Mouse (Mus musculus) MEL (cell line): ENCODE data around the gene Otop1. TPM values are rescaled to one million over a fixed set of nuclear protein-coding genes. Genes with fewer than 3 reads are reported as not detected.
A peak's percentile ranks its signal among the peaks of the same experiment; 100 is the strongest.

ENCODE experiments used
- DNase-seq: peaks from one replicate; pipeline ENCODE4 v3.0.0; 2011; ENCODE audit warnings: low read depth, low spot score
- H3K27ac ChIP-seq: 2 replicates; pipeline ENCODE4 v1.5.1; 2012; ENCODE audit warnings: low read depth, mild to moderate bottlenecking, control low read depth, low read length, moderate library complexity; ENCODE audit not compliant: control insufficient read depth
- H3K27me3 ChIP-seq, 2 experiments: fragments of 150-350 bp in 1 of 2; sonication (generic) in 1 of 2; 2 replicates each; pipeline ENCODE4 v1.6.1; 2012; ENCODE audit warnings: low read length in 2 of 2, mild to moderate bottlenecking in 2 of 2, improper control_type of control experiment in 1 of 2, moderate library complexity in 1 of 2; ENCODE audit not compliant: insufficient read depth in 2 of 2, control insufficient read depth in 1 of 2
- H3K36me3 ChIP-seq, 2 experiments: 2 replicates each; pipeline ENCODE4 v1.6.1; 2012 to 2014; ENCODE audit warnings: low read length in 2 of 2, improper control_type of control experiment in 1 of 2, inconsistent platforms in 1 of 2, mild to moderate bottlenecking in 1 of 2; ENCODE audit not compliant: insufficient read depth in 2 of 2, control insufficient read depth in 1 of 2
- H3K4me1 ChIP-seq, 2 experiments: fragments of 150-350 bp in 1 of 2; sonication (generic) in 1 of 2; 2 replicates each; pipeline ENCODE4 v1.6.1; 2012; ENCODE audit warnings: low read length in 2 of 2, improper control_type of control experiment in 1 of 2, mild to moderate bottlenecking in 1 of 2; ENCODE audit not compliant: insufficient read depth in 2 of 2, control insufficient read depth in 1 of 2
- H3K4me3 ChIP-seq, 2 experiments: fragments of 150-350 bp in 1 of 2; sonication (generic) in 1 of 2; 2 replicates each; pipeline ENCODE4 v1.5.1; 2012; ENCODE audit warnings: low read depth in 2 of 2, low read length in 2 of 2, mild to moderate bottlenecking in 2 of 2, moderate library complexity in 2 of 2, control low read depth in 1 of 2, improper control_type of control experiment in 1 of 2; ENCODE audit not compliant: control insufficient read depth in 1 of 2, insufficient read depth in 1 of 2
- H3K79me2 ChIP-seq: 2 replicates; pipeline ENCODE4 v1.6.1; 2012; ENCODE audit warnings: mild to moderate bottlenecking, low read length, moderate library complexity; ENCODE audit not compliant: control insufficient read depth, poor library complexity, insufficient read depth
- H3K9ac ChIP-seq: 2 replicates; pipeline ENCODE4 v1.6.1; 2012; ENCODE audit warnings: low read depth, mild to moderate bottlenecking, control low read depth, low read length, moderate library complexity; ENCODE audit not compliant: control insufficient read depth, poor library complexity, severe bottlenecking
- H3K9me3 ChIP-seq: fragments of 150-350 bp; sonication (generic); replicated peaks from 2 replicates; pipeline ENCODE4 v1.6.1; 2012; ENCODE audit warnings: mild to moderate bottlenecking, low read length, improper control_type of control experiment, moderate library complexity; ENCODE audit not compliant: insufficient read depth
- BHLHE40 ChIP-seq: IDR thresholded peaks from 2 replicates; pipeline ENCODE4 v1.6.1; 2012; ENCODE audit warnings: low read depth, mild to moderate bottlenecking, inconsistent platforms, low read length, improper control_type of control experiment, borderline replicate concordance
- CHD1 ChIP-seq: IDR thresholded peaks from 2 replicates; pipeline ENCODE4 v1.6.1; 2012; ENCODE audit warnings: low read depth, mild to moderate bottlenecking, inconsistent platforms, low read length, improper control_type of control experiment
- CTCF ChIP-seq, 3 experiments: IDR thresholded peaks in 2 of 3; conservative IDR thresholded peaks in 1 of 3; 2 replicates each; pipeline ENCODE4 v1.5.1; 2011 to 2012; ENCODE audit warnings: low read length in 3 of 3, low read depth in 2 of 3, mild to moderate bottlenecking in 2 of 3, improper control_type of control experiment in 1 of 3, inconsistent platforms in 1 of 3, mixed read lengths in 1 of 3, moderate library complexity in 1 of 3; ENCODE audit not compliant: control insufficient read depth in 1 of 3, insufficient read depth in 1 of 3, poor library complexity in 1 of 3, severe bottlenecking in 1 of 3
- EP300 ChIP-seq, 2 experiments: IDR thresholded peaks; 2 replicates each; pipeline ENCODE4 v1.6.1; 2011; ENCODE audit warnings: improper control_type of control experiment in 2 of 2, low read length in 2 of 2, low read depth in 1 of 2, mild to moderate bottlenecking in 1 of 2
- GATA1 ChIP-seq: IDR thresholded peaks from 2 replicates; pipeline ENCODE4 v1.6.1; 2011; ENCODE audit warnings: low read depth, low read length, improper control_type of control experiment
- HCFC1 ChIP-seq: IDR thresholded peaks from 2 replicates; pipeline ENCODE4 v1.6.1; 2012; ENCODE audit warnings: low read depth, mild to moderate bottlenecking, inconsistent platforms, low read length, improper control_type of control experiment, moderate library complexity
- MEF2A ChIP-seq: IDR thresholded peaks from 2 replicates; pipeline ENCODE4 v1.6.1; 2014; ENCODE audit warnings: low read depth, mild to moderate bottlenecking, inconsistent platforms, low read length, improper control_type of control experiment; ENCODE audit not compliant: poor library complexity, insufficient replicate concordance, severe bottlenecking; ENCODE audit errors: extremely low read depth
- MYB ChIP-seq: IDR thresholded peaks from 2 replicates; pipeline ENCODE4 v1.6.1; 2011; ENCODE audit warnings: mild to moderate bottlenecking, low read depth, low read length, improper control_type of control experiment
- MYC ChIP-seq: IDR thresholded peaks from 2 replicates; pipeline ENCODE4 v1.6.1; 2011; ENCODE audit warnings: low read depth, mild to moderate bottlenecking, low read length, improper control_type of control experiment, moderate library complexity
- NRF1 ChIP-seq: IDR thresholded peaks from 2 replicates; pipeline ENCODE4 v1.6.1; 2014; ENCODE audit warnings: low read depth, mild to moderate bottlenecking, inconsistent platforms, low read length, improper control_type of control experiment, moderate library complexity; ENCODE audit not compliant: poor library complexity, insufficient read depth, severe bottlenecking
- POLR2A ChIP-seq, 2 experiments: IDR thresholded peaks; 2 replicates each; pipeline ENCODE4 v1.6.1; 2011 to 2012; ENCODE audit warnings: low read length in 2 of 2, mild to moderate bottlenecking in 2 of 2, control low read depth in 1 of 2, improper control_type of control experiment in 1 of 2, low read depth in 1 of 2, moderate library complexity in 1 of 2; ENCODE audit not compliant: control insufficient read depth in 1 of 2, insufficient read depth in 1 of 2, poor library complexity in 1 of 2
- POLR2AphosphoS5 ChIP-seq: IDR thresholded peaks from 2 replicates; pipeline ENCODE4 v1.6.1; 2012; ENCODE audit warnings: low read depth, borderline replicate concordance, mild to moderate bottlenecking, inconsistent platforms, low read length, moderate library complexity, mixed read lengths
- RAD21 ChIP-seq: IDR thresholded peaks from 2 replicates; pipeline ENCODE4 v1.6.1; 2011; ENCODE audit warnings: mild to moderate bottlenecking, low read depth, low read length, improper control_type of control experiment
- TCF12 ChIP-seq: IDR thresholded peaks from 2 replicates; pipeline ENCODE4 v1.6.1; 2014; ENCODE audit warnings: low read depth, mild to moderate bottlenecking, inconsistent platforms, low read length, improper control_type of control experiment, moderate library complexity
- UBTF ChIP-seq: IDR thresholded peaks from 2 replicates; pipeline ENCODE4 v1.6.1; 2012; ENCODE audit warnings: low read depth, mild to moderate bottlenecking, inconsistent platforms, low read length, improper control_type of control experiment, moderate library complexity, borderline replicate concordance; ENCODE audit not compliant: insufficient read depth
- USF2 ChIP-seq, 2 experiments: IDR thresholded peaks; 2 replicates each; pipeline ENCODE4 v1.6.1; 2011 to 2012; ENCODE audit warnings: improper control_type of control experiment in 2 of 2, low read length in 2 of 2, borderline replicate concordance in 1 of 2, inconsistent platforms in 1 of 2, low read depth in 1 of 2, mild to moderate bottlenecking in 1 of 2; ENCODE audit not compliant: insufficient read depth in 1 of 2
- ZKSCAN1 ChIP-seq: IDR thresholded peaks from 2 replicates; pipeline ENCODE4 v1.6.1; 2012; ENCODE audit warnings: low read depth, mild to moderate bottlenecking, inconsistent platforms, low read length, improper control_type of control experiment, moderate library complexity
- ZNF384 ChIP-seq: IDR thresholded peaks from 2 replicates; pipeline ENCODE4 v1.6.1; 2012; ENCODE audit warnings: low read depth, mild to moderate bottlenecking, inconsistent platforms, low read length, improper control_type of control experiment
- polyA plus RNA-seq, 2 experiments: library from polyadenylated mRNA; stranded (reverse) in 1 of 2; unstranded in 1 of 2; fragments of >175 nt in 1 of 2; fragments of >200 nt in 1 of 2; gene quantifications; 2 replicates each; pipeline versions ENCODE4 v1.2.1 to v1.2.4; 2012; ENCODE audit warnings: low replicate concordance in 2 of 2, low read depth in 1 of 2; ENCODE audit not compliant: insufficient read length in 2 of 2, insufficient read depth in 1 of 2, missing spikeins in 1 of 2
- total RNA-seq: library from RNA; depleted of rRNA; stranded (reverse); fragments of 300-350 nt; gene quantifications from 2 replicates; pipeline ENCODE4 v1.2.3, GENCODE M21; 2012

The Otop1 gene
- total and polyA plus RNA-seq, 3 experiments: 0.08 TPM; not detected in 2

DNA sequence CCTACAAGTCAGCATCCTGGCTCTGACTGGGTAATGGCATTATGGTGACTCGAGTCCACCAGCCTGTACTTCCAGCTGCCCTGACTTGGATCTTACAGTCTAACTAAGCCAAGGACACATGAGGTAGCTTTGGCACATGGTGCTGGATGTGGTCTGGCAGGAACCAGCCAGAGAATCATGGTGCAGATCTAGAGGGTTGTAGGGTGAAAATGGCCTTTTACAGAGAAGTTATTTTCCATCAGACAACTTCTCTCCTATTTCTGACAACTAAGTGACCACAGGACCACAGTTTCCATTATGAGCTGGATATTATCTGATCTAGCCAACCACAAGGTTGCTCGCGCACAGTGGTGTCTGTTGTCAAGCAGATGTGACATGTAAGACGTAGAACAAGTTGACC, 1.9 kb upstream of the Otop1 start:
- 0 out of 4 replicates have a peak, but pooled peaks cover 0 to 2% of the 10 kb centered on the region in 2 experiments for H3K4me1 ChIP-seq
- no peaks in the 10 kb centered on the region for H3K27me3 ChIP-seq
- peak; percentile 33 for DNase-seq
- no peak overlapping the region for H3K27ac ChIP-seq
- no peaks in the 10 kb centered on the region for H3K9me3 ChIP-seq
- H3K36me3 ChIP-seq: no peaks in the 10 kb centered on the region
- H3K9ac ChIP-seq: no peak overlapping the region
- no peaks in the 10 kb centered on the region for H3K79me2 ChIP-seq
- 0 out of 2 replicates have a peak, but pooled peaks have one; percentile 5 for TF ChIP-seq GATA1
- no peak for TF ChIP-seq CTCF (IDR thresholded peaks at IDR 0.05 in 2 of 3, conservative IDR thresholded peaks at IDR 0.05 in 1 of 3; ENCODE audit: control insufficient read depth in 1 of 3, insufficient read depth in 1 of 3, low read depth in 2 of 3, low read length in 3 of 3, poor library complexity in 1 of 3, severe bottlenecking in 1 of 3)
- H3K4me3 ChIP-seq: no peak overlapping the region

- no peaks in the 10 kb centered on the region for H3K79me2 ChIP-seq
- H3K4me1 ChIP-seq: peaks cover 0 to 14% of the 10 kb centered on the region in 2 experiments; a peak in 1 of 4 replicates
- no peaks in the 10 kb centered on the region for H3K27me3 ChIP-seq
- H3K9me3 ChIP-seq: no peaks in the 10 kb centered on the region
- H3K9ac ChIP-seq: no peak overlapping the region
- H3K4me3 ChIP-seq: no peak overlapping the region
- H3K36me3 ChIP-seq: peaks cover 0 to 2% of the 10 kb centered on the region in 2 experiments; a peak in 1 of 4 replicates
- no peak overlapping the region for H3K27ac ChIP-seq
- DNase-seq: no peak
- TF ChIP-seq NRF1 (no peak), RAD21 (no peak), POLR2A (IDR thresholded peaks at IDR 0.05; ENCODE audit: control insufficient read depth in 1 of 2, insufficient read depth in 1 of 2, low read depth in 1 of 2, low read length in 2 of 2, poor library complexity in 1 of 2) (no peak), HCFC1 (no peak), USF2 (IDR thresholded peaks at IDR 0.05; ENCODE audit: borderline replicate concordance in 1 of 2, insufficient read depth in 1 of 2, low read depth in 1 of 2, low read length in 2 of 2) (no peak), MYC (no peak), MEF2A (no peak), MYB (no peak), BHLHE40 (no peak), POLR2AphosphoS5 (no peak), ZKSCAN1 (no peak), ZNF384 (no peak), EP300 (IDR thresholded peaks at IDR 0.05; ENCODE audit: low read depth in 1 of 2, low read length in 2 of 2) (no peak), CHD1 (no peak), UBTF (no peak), TCF12 (no peak), CTCF (IDR thresholded peaks at IDR 0.05 in 2 of 3, conservative IDR thresholded peaks at IDR 0.05 in 1 of 3; ENCODE audit: control insufficient read depth in 1 of 3, insufficient read depth in 1 of 3, low read depth in 2 of 3, low read length in 3 of 3, poor library complexity in 1 of 3, severe bottlenecking in 1 of 3) (no peak)
Measured at GRCm38 (mm10) chr5:38276451-38276850, 679 bp downstream of the Otop1 start.
